Mouse (Mus musculus): Measurements from ENCODE around the gene Gsk3b.

DNA sequence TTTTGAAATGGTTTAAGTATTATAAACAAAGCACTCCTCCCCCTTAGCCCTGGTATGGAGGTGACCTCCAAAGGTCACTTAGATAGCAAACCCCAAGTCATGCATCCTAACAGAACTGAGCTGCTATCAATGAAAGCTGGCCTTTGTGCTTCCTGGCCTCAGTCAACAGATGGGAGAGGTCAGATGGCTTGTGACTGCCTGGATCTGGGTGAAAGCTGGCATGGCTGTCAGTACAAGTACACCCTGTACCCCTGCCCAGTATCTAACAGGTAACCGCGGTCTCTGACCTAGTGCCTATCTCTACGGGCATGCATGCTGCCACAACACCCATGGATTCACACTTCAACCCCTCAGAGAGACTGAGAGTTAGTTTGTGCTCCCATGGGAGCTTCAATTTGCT lies 199.0 kb downstream of the Gsk3b start:
- no peak for TF ChIP-seq CTCF (IDR thresholded peaks at IDR 0.05; ENCODE audit: low read depth)
- no peak for TF ChIP-seq EP300 (IDR thresholded peaks at IDR 0.05; ENCODE audit: low read depth)

Data from heart, postnatal 0 days (tissue).